Mouse (Mus musculus): ENCODE measurements around the gene Trpc4ap.

Gene Trpc4ap

DNA sequence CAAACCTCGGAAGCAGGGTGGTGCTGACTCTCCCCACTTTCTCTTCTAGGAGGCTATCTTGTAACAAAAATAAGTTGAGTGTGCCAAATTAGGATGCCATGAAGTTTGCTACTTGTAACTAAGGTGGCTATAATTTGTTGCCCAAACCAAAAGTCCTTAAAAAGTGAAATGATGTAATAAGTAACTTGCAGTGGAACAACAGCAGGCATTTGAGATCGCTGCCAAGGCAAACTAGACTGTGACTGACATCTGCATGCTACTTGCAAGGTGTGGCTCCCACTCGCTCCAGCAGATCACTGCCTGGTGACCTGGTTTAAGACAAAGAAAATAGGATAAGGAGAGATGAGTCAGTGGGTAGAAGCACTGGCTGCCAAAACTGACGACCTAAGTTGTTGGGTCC is 952 bp upstream of the Trpc4ap start:
- no peak for DNase-seq (ENCODE audit: low spot score)

DNA sequence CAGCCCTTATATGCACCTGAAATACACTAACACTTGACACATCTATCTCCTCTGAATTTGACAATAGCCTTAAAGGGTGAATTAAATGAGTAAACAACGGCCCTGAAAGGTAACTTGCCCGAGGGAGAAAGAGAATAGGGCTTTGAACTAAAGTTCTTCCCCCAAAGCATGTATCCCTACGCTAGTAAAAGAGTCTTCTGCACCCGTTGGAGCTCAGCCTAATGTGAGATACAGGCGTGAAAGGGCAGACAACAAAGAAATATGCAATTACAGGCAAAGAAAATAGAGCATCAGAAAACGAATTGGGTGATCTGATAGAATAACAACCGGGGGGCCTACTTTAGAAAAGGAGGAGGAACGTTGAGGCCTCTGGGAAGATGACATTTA is 855 bp downstream of the Trpc4ap start:
- no peak for DNase-seq (ENCODE audit: low spot score)

DNA sequence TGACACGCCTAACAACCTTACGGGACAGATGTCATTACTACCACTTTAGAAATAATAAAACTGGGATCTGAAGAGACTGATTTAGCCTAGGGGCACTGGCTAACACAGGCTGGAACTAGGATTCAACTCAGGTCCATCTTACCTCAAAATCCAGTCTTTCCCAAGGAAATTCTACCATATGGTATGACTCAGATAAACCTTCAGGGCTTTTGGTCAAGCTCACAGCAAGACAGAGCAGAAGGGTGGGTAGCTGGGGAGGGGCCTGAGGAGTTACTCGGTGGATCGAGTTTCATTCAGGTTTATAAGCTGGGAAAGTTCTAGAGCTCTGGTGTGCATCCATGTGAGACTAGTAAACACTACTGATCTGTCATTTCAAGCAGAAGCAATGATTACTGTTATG is 3.0 kb downstream of the Trpc4ap start:
- DNase-seq (ENCODE audit: low spot score), result no peak

DNA sequence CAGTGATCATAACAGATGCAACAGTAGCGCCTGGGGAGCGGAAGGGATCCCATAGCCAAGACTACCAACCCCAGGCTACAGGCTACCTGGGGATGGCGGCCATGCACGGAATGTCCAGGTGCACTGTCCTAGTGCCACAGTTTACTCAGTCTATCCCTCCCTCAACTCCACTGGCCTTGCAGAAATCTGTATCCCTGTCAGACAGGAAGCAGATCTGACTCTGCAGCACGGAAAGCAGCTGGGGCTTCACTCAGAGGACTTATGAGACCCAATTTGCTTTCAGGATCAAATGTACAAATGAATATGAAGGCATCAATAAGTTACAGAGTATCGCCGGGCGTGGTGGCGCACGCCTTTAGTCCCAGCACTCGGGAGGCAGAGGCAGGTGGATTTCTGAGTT is 4.4 kb downstream of the Trpc4ap start:
- DNase-seq (ENCODE audit: low spot score), result no peak

DNA sequence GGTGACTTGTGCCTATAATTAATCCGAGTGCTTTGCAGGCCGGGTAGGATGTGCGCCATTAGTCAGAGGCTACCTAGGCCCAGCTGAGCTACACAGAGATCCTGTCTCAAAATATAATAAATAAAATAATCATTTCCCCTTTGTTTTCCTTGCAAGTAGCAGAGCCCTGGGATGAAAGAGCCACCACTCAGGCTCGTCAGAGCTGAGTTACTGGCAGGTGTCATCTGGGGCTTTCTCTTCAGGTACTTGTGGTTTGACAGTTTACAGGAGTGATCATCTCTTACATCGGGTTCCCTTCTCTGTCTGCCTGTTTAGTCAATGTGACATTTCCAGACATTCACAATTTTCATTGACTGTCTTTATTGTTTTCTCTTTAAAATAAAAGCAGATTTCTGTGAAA is 5.6 kb downstream of the Trpc4ap start:
- no peak for DNase-seq (ENCODE audit: low spot score)

DNA sequence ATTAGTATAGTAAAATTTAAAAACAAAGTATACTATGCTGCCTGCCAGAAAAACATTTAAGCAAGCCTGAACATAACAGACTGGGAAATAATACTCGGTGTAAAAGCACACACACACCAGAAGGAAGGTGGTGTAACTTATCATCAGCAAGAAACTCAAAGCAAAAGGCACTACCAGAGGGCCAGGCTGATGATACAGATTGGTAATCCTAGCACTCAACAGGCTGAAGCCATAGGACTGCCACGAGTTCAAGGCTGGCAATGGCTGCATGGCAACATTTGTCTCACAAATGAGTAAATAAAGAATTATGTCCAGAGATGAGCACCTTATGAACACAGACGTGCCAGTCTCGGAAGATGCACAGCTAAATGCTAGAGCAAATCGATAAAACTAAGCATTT is 8.4 kb downstream of the Trpc4ap start:
- DNase-seq (ENCODE audit: low spot score), result no peak

DNA sequence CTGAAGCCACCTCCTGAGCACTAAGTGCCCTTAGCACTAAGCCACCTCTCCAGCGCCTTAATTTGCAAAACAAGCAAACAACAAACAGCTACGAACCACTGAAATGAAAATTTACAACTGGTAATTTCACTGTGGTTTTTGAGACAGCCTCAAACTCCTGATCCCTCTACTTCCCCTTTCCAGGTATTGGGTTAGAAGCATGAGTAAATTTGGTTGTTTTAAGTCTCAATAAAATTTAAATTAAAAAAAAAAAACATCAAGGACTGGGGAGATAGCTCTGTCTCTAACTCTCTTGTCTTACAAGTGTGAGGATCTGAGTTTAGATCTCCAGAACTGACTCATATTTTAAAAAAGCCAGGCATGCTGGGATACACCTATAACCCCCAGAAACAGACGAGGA is 9.0 kb downstream of the Trpc4ap start:
- no peak for DNase-seq (ENCODE audit: low spot score)

DNA sequence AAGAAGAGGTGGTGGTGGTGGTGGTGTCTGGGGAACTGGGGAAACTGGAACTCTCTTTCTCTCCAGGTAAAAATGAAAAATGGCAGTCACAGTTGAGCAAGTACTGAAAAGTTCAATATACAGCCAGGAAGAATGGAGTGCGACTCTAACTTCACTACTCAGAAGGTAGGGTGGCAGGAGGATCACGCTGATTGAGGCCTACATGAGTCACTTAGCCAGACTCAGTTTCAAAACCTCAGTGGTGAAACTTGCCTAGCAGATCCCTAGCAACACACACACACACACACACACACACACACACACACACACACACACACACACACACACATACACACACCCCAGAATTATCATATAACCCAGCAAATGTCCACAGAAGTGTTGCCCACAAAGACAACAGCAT is 10.3 kb downstream of the Trpc4ap start:
- DNase-seq (ENCODE audit: low spot score), result no peak

DNA sequence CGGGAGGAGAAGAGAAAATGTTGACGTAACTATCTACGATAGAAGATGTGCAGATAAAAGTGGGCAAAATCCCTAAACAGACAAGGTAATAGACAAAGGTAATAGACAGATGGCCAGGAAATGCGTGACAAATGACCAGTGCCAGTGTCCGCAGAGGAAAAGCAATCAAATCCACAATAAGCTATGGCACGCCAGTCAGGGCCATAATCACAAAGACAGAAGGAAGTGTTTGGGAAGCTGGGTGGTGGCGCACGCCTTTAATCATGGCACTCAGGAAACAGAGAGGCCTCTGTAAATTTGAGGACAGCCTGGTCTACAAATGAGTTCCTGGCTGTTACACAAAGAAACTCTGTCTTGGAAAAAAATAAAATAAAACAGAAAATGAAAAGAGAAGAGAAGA is 11.0 kb downstream of the Trpc4ap start:
- no peak for DNase-seq (ENCODE audit: low spot score)

DNA sequence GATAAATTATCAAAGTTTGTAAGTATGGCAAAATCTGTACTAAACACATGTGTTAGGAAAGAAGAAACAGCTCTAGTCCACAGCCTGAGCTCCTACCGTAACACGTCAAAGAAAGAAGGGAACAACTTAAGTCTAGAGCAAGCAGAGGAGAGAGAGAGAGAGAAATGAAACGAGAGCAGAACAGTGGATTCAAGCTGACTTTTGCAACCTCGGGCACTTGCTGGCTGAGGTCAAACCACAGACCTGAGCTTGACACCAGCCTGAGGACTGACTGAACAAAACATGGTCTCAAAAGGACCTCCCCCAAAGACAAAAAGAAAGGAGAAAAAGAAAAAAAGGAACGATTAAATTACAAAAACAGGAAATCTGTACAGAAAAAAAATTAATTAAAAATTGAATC is 11.6 kb downstream of the Trpc4ap start:
- DNase-seq (ENCODE audit: low spot score), result no peak

DNA sequence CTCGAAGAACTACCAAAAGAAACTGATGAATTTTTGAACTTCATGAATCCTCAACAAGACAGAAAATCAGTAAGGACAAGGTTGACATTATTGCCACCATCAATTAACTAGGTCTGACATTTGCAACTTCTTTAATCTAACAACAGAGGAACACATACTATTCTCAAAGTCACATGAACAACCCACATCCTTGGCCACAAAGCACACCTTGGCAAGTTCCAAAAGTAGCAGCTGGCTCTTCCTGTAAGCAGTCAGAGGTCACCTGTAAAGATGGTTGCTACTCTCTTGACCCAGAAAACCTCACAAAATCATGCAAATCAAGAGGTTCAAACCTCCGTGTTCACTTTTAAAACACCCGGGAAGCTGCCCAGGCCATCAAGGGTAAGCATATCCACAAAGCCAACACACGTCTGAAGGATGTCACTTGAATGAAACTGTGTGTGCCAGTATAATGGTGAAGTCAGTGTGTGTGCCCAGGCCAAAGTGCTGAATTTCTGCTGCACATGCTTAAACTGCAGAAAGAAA is 12.5 kb downstream of the Trpc4ap start:
- DNase-seq (ENCODE audit: low spot score), result no peak

DNA sequence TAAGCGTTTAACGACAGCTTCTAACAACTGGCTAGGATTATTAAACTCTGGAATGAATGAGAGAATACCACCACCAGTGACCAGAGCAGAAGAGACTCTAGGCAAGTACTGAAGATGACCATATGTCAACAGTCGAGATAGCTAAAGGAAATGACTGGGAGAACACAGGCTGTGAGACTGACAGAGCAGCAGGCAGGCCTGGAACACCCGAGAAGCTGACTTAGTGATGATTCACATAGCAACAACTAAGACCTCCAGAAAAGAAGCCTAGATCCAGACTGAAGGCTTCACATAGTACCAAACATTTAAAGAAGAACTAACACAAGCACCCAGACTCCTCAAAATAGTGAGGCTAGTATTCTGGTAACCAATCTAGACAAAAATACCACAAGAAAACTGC is 17.1 kb downstream of the Trpc4ap start:
- no peak for DNase-seq (ENCODE audit: low spot score)

DNA sequence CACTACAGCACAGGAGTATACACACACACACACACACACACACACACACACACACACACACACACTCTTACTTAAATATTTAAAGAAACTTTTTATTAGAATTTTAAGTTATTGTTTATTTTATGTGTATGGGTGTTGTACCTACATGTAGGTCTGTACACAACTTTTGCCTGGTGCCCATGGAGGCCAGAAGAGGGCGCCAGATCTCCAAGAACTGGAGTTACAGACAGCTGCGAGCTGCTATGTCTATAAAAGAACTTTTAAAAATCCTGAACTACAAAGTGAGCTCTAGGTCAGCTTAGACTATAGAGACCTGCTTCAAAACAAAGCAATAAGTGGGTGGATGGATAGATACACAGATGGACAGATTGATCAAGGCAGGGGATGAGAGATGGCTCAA is 18.6 kb downstream of the Trpc4ap start:
- DNase-seq (ENCODE audit: low spot score), result peak; percentile 27

DNA sequence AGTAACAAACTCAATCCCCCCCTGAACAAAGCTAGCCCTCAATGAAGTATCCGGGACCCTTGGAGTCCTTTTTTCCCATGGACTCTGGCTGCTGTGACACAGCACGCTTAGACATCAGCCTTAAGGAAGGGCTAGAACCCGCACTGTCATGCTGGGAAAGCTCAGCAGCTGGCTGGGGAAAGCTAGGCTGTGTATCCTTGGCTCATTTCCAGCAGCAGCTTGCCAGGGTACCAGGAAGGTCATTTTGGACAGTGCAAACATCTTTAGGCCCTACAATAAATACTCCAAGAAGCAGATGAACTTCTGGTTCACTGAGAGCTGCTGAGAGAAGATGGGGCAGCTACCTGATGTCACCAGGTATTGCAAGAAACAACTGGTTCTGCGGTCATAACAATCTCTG is 20.9 kb downstream of the Trpc4ap start:
- DNase-seq (ENCODE audit: low spot score), result peak; percentile 34

DNA sequence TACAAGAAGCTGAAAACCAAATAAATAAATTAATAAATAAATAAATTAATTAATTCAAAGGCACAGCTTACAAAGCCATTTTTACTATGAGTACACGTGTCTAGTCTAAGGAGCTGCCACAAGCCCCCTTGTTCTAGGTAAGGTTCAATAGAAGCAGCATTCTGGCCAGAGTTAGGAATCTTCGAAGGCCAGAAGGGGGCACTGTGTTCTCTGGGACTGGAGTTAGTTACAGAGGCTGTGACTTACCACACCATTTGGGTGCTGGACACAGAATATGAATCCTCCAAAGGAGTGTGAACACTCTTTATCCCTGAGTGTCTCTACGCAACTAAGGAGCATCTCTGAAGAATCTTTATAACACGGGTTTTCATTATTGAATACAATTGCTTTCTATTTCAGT is 23.7 kb downstream of the Trpc4ap start:
- DNase-seq (ENCODE audit: low spot score), result no peak

DNA sequence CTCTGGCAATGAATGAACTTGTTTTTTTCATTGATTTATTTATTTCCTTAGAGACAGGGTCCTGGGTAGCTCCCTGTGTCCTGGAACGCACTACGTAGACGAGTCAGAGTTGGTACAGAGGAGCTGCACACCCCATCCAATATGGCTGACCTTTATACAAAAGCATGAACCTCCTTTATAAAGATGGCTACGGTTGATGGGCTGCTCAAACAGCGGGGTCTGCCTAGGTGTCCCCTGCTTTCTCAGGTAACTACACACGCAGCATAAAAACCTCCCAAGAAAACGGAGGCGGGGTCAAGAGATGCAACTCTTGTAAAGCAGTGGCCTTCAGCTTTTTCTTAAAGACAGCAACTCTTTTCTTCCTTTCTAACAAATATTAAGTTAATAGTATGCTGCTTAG is 24.3 kb downstream of the Trpc4ap start:
- DNase-seq (ENCODE audit: low spot score), result no peak

DNA sequence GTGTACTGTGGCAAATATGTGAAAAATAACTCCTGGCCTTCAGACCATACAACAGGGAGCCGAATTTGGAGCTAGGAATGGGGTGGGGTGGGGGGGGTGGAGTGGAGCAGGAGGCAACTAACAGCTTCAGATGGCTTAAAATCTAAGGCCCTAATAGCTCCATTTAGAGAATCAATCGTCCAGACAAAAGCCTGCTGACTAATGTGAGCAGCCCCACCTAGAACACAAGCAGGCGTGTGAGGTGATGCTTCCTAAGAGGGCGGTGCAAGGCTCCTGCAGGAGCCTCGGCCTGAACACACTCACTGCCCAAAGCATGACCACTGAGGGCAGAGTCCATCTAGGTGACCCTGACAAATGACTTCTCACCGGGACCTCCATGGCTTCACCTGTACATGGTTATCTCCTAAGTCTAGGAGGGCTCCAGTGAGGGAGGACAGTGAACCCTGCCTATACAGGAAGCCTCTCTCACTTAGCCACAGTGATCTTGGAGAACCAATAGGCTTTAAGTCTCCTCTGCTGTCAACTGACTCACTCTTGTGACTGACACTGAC is 28.2 kb downstream of the Trpc4ap start:
- no peak for DNase-seq (ENCODE audit: low spot score)

DNA sequence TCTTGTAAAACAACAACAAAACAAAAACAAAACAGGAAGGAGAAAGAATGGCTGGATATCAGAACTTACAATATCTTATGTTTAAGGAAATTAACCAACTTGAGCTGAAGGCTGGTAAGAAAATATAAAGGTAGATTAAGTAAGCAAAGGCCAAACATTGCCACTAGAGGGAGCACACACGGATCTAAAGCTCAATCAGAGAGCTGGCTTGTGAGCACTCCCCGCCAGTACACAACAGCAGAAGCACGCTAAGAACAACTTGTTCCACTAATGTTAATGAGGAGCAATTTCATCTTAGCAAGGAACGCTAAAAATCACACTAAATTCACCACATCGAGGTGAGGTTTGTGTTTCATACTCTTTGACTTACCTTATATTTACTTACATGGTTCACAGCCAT is 29.1 kb downstream of the Trpc4ap start:
- no peak for DNase-seq (ENCODE audit: low spot score)

DNA sequence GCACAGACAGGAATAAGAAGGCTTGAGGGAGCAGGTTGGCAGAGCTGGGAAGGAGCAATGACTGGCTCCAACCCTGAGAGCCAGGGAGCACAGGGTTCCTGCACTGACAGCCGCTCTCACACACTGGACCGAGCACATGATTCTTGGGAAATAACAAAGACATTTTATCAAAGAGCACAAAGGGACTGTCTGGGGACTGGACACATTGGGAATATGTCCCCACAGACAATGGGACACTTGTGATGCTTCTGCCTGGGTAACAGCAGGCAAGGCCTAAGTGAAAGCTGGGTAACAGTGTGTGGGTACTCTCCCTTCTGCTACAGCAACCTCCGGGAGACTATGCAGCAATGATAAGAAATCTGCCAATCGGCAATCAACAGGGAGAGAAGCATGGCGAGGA is 29.8 kb downstream of the Trpc4ap start:
- DNase-seq (ENCODE audit: low spot score), result no peak

DNA sequence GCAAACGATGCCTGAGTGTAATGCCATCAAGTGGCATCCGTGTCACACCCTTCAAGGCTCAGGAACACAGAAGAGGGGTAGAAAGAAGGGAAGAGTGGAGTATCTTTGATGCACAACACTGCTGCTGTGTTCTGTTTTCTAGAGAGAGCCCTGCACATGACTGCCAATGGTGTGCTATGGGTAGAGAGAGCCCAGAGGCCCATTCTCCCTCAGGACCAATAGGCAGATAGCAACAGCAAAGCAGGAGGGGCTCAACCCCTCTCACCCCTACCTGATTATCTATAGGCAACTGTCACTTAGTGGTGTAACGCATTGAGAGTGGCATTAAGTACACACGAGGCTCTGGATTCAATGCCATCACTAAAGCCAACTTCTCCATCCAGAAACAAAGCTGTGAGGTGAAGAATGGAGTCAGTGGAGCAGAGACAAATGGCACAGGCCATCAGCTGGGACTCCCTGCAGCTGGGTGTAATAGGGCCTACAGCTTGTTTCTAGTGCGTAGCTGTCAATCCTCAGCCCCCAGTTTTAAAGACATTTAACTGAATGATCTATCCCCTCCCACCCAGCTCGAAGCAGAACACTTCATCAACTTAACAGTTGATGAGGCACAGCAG is 36.3 kb downstream of the Trpc4ap start:
- DNase-seq (ENCODE audit: low spot score), result no peak

DNA sequence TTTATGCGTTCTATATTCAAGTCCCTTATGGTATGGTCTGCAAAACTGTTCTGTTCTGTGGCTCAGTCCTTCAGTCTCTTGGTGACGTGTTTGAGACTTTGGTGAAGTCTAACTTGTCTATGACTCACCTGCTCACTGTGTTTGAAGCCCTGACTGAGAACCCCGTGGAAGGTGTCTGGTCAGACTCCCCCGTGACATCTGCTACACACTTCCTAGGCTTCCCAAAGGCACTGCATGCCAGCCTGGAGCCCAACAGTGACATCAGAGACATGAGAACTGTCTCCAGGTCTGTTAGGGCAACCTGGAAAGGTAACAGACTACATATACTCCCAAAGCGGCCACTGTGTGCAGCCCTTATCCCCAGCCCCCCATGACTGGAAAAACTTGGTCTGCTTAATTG is 39.6 kb downstream of the Trpc4ap start:
- DNase-seq (ENCODE audit: low spot score), result no peak

DNA sequence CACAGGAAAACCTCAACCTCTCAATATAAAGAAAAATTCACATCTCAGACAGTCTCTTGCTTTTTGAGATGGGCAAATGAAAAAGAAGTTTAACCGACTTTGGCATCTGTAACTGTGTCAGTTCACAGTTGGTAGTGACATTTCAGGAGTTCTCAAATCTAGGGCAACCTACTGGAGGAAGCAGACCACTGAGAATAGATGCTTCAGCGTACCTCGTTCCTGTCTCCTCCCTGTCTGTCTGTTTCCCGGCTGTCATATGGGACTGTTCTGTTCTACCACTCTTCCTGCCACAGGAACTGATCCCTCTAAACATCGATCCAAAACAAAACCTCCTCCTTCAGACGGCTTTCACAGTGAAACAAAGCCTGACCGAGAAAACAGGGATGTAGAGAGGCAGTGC is 46.4 kb downstream of the Trpc4ap start:
- no peak for DNase-seq (ENCODE audit: low spot score)

DNA sequence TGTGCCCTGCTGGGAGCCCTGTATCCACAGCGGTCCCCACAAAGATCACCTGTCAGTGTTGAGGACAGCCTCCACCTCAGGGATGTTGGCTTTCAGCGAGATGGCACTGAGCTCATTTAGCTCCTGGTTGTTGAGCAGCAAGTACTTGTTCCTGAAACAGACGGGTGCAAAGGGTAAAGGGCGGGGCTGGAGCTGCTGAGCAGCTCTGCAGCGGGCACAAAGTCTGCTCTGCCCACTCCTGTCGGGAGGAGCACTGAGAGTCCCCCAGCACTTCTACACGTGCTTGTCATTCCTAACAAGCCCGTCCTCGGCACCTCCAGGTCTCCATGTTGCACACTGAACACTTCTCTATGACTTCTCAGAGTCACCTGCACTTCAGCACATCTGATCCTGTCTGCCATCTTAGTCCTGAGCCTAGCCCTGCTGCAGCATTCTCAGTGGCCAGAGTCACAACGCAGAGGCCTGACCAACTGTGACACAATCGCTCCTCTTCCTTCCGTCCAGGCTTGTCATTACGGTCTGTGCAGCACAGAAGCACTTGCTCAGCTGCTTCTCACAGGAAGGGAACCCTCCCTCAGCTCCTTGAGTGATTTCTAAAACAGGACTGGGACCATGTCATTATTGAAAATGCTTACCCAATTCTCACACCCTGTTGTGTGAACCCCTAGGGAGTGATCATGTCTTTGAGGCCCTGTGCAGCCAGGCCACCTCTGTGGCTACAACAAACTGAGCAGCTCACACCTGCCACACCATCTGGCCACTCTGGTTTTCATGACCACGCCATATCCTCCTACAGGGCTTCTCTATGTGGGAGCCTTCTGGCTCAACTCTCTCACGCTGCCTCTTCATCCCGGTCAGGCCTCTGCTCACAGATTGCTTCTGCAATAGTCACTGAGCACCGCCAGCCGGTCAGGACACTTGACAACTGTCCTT is 50.4 kb downstream of the Trpc4ap start:
- no peak for DNase-seq (ENCODE audit: low spot score)
